Mouse (Mus musculus) kidney, adult 2 months (tissue): Measurements from ENCODE around the gene Eprs. TPM values are rescaled to one million over a fixed set of nuclear protein-coding genes. Genes with fewer than 3 reads are reported as not detected.
A peak's percentile ranks its signal among the peaks of the same experiment; 100 is the strongest.

ENCODE experiments used
- DNase-seq: peaks from one replicate; pipeline ENCODE4 v3.0.0; 2021
- H3K27ac ChIP-seq: fragments of 200-500 bp; 2 replicates; pipeline ENCODE4 v1.5.1; 2012; ENCODE audit warnings: low read depth, low read length, control low read depth, inconsistent platforms; ENCODE audit not compliant: insufficient read depth
- H3K27me3 ChIP-seq: fragments of 200-500 bp; replicated peaks from 2 replicates; pipeline ENCODE4 v1.6.1; 2012; ENCODE audit warnings: mild to moderate bottlenecking, moderate library complexity, low read length, inconsistent platforms; ENCODE audit not compliant: control insufficient read depth, insufficient read depth
- H3K36me3 ChIP-seq: fragments of 200-500 bp; 2 replicates; pipeline ENCODE4 v1.6.1; 2012; ENCODE audit warnings: mild to moderate bottlenecking, moderate library complexity, low read length, inconsistent platforms; ENCODE audit not compliant: control insufficient read depth, insufficient read depth
- H3K4me1 ChIP-seq: fragments of 200-500 bp; 2 replicates; pipeline ENCODE4 v1.6.1; 2011; ENCODE audit warnings: low read length; ENCODE audit not compliant: control insufficient read depth, insufficient read depth
- H3K4me3 ChIP-seq: fragments of 200-500 bp; 2 replicates; pipeline ENCODE4 v1.5.1; 2011; ENCODE audit warnings: mild to moderate bottlenecking, low read depth, low read length, control low read depth; ENCODE audit not compliant: insufficient read depth
- CTCF ChIP-seq: fragments of 200-500 bp; conservative IDR thresholded peaks from 2 replicates; pipeline ENCODE4 v1.5.1; 2011; ENCODE audit warnings: low read depth, mild to moderate bottlenecking, control low read depth, low read length, moderate library complexity, mixed read lengths; ENCODE audit not compliant: insufficient read depth, insufficient read length
- POLR2A ChIP-seq: fragments of 200-500 bp; IDR thresholded peaks from one replicate; pipeline ENCODE4 v1.6.1; 2011; ENCODE audit warnings: low read depth, low read length, control low read depth
- WGBS: fragments of 180-500 bp; shearing (Covaris S2); methylation state at CpG from one replicate; pipeline ENCODE4 v1.1.7; 2018; 5-methylcytosine and 5-hydroxymethylcytosine counted together
- polyA plus RNA-seq: library from polyadenylated mRNA; depleted of rRNA; stranded (reverse); fragments of >200 nt; gene quantifications from 2 replicates; pipeline ENCODE4 v1.2.3, GENCODE M21; 2012

Eprs gene
- polyA plus RNA-seq, 1 experiment = 13.0 TPM

- peak; percentile 2 for DNase-seq
- Histone ChIP-seq H3K27me3 (no peaks in the 10 kb centered on the region), H3K4me3 (no peak overlapping the region; the same call in 1 of the 2 replicates), H3K27ac (no peak overlapping the region), H3K4me1 (no peaks in the 10 kb centered on the region), H3K36me3 (no peaks in the 10 kb centered on the region)
- TF ChIP-seq CTCF = no peak
- TF ChIP-seq POLR2A = no peak
- 2% methylated on average over 71 of the region's 71 CpGs for WGBS
Observed at GRCm38 (mm10) chr1:185454955-185455701, 92.3 kb downstream of the Eprs start.

- H3K36me3 ChIP-seq = no peaks in the 10 kb centered on the region
- DNase-seq = no peak
- H3K27me3 ChIP-seq = no peaks in the 10 kb centered on the region
- H3K27ac ChIP-seq = no peak overlapping the region
- H3K4me1 ChIP-seq = no peaks in the 10 kb centered on the region
- WGBS = 80% methylated on average over 9 of the region's 9 CpGs
- TF ChIP-seq CTCF = no peak
- no peak for TF ChIP-seq POLR2A
- H3K4me3 ChIP-seq = no peak overlapping the region
Observed at GRCm38 (mm10) chr1:185456327-185456726, 93.5 kb downstream of the Eprs start.

- DNase-seq = no peak
- TF ChIP-seq POLR2A (no peak), CTCF (no peak)
- no peaks in the 10 kb centered on the region for H3K4me1 ChIP-seq
- no peak overlapping the region for H3K27ac ChIP-seq
- no peaks in the 10 kb centered on the region for H3K36me3 ChIP-seq
- WGBS = 80% methylated on average over 5 of the region's 5 CpGs
- H3K27me3 ChIP-seq = no peaks in the 10 kb centered on the region
- H3K4me3 ChIP-seq = no peak overlapping the region
Observed at GRCm38 (mm10) chr1:185460096-185460495, 97.3 kb downstream of the Eprs start.

GRCm38 (mm10) chr1:185462889-185463288 lies 100.0 kb downstream of the Eprs start:
- Histone ChIP-seq H3K4me3 (no peak overlapping the region), H3K27ac (no peak overlapping the region), H3K4me1 (no peaks in the 10 kb centered on the region), H3K36me3 (no peaks in the 10 kb centered on the region), H3K27me3 (no peaks in the 10 kb centered on the region)
- no peak for TF ChIP-seq POLR2A
- no peak for TF ChIP-seq CTCF
- 66% methylated on average over 5 of the region's 5 CpGs for WGBS
- no peak for DNase-seq

GRCm38 (mm10) chr1:185469551-185470021 lies 106.7 kb downstream of the Eprs start:
- Histone ChIP-seq H3K27me3 (no peaks in the 10 kb centered on the region), H3K36me3 (no peaks in the 10 kb centered on the region), H3K4me1 (no peaks in the 10 kb centered on the region), H3K27ac (no peak overlapping the region), H3K4me3 (no peak overlapping the region)
- TF ChIP-seq POLR2A (no peak), CTCF (no peak)
- DNase-seq = no peak
- WGBS = 81% methylated on average over 8 of the region's 8 CpGs

- DNase-seq = no peak
- TF ChIP-seq CTCF (no peak), POLR2A (no peak)
- Histone ChIP-seq H3K27ac (no peak overlapping the region), H3K4me3 (no peak overlapping the region), H3K36me3 (no peaks in the 10 kb centered on the region), H3K27me3 (no peaks in the 10 kb centered on the region), H3K4me1 (no peaks in the 10 kb centered on the region)
- WGBS = 80% methylated on average over 8 of the region's 8 CpGs
Observed at GRCm38 (mm10) chr1:185472025-185472720, 109.3 kb downstream of the Eprs start.

- no peaks in the 10 kb centered on the region for H3K36me3 ChIP-seq
- H3K4me3 ChIP-seq = no peak overlapping the region
- no peak for DNase-seq
- H3K27ac ChIP-seq = no peak overlapping the region
- WGBS = 91% methylated on average over 4 of the region's 4 CpGs
- no peaks in the 10 kb centered on the region for H3K27me3 ChIP-seq
- no peaks in the 10 kb centered on the region for H3K4me1 ChIP-seq
- TF ChIP-seq POLR2A = no peak
- no peak for TF ChIP-seq CTCF
Observed at GRCm38 (mm10) chr1:185472730-185473129, 109.9 kb downstream of the Eprs start.
